17 mouse cellular contexts compared by ENCODE assay signal in the genomic region with DNA sequence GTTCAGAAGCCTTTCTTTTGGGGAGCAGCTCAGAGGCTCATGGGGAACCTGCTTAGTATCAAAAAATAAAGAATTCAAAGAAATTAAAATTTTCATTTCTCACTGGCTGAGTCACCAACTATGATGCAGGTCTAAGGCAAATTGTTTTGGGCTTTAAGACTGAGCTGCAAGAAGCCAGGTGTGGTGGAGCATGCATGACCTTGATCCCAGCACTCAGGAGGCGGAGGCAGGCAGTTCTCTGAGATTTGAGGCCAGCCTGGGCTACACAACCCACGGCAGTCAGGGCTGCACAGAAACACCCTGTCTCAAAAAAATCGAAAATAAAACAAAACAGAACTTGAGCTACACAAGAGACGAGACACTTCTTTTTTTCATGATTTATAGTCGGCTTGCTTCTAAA. TPM values are rescaled to one million over a fixed set of nuclear protein-coding genes. Genes with fewer than 3 reads are reported as not detected.
DNase-seq lines count a peak whose midpoint lies in the region; ATAC-seq and TF ChIP-seq lines count a peak whose summit lies in the region.
"Had no signal": no experiment of that assay in that cellular context is flagged by ENCODE, and none has a peak within 500 bp of the region (broad histone marks: within the 10 kb centered on the region; RNA-seq: fewer than 3 reads in every experiment).

No protein-coding gene starts in this region.

- H3K27ac ChIP-seq in forebrain, embryonic 15.5 days (replicated peaks): 0 out of 2 replicates have a peak overlapping the region, but pooled peaks have one; percentile 64
- no peak overlapping the region for H3K27ac ChIP-seq in forebrain, embryonic 13.5 days
- peak overlapping the region; percentile 13; the same call in 1 of the 2 replicates for H3K27ac ChIP-seq in kidney, adult 2 months (ENCODE audit: insufficient read depth, low read depth, low read length)
- H3K27ac ChIP-seq: embryonic facial prominence, embryonic 10.5 days; embryonic facial prominence, embryonic 12.5 days had no signal

- H3K9me3 ChIP-seq in forebrain, embryonic 15.5 days: no peaks in the 10 kb centered on the region
- no peaks in the 10 kb centered on the region for H3K9me3 ChIP-seq in forebrain, embryonic 13.5 days (replicated peaks)
- H3K9me3 ChIP-seq: embryonic facial prominence, embryonic 10.5 days; embryonic facial prominence, embryonic 12.5 days; G1E had no signal

- H3K27me3 ChIP-seq in forebrain, embryonic 15.5 days: no peaks in the 10 kb centered on the region
- H3K27me3 ChIP-seq in forebrain, embryonic 13.5 days: no peaks in the 10 kb centered on the region
- H3K27me3 ChIP-seq in kidney, adult 2 months (replicated peaks; ENCODE audit: control insufficient read depth, insufficient read depth, low read length): no peaks in the 10 kb centered on the region
- H3K27me3 ChIP-seq: CH12.LX; embryonic facial prominence, embryonic 12.5 days had no signal

- WGBS in forebrain, embryonic 15.5 days: 81% methylated on average over 5 of the region's 5 CpGs
- 85% methylated on average over 5 of the region's 5 CpGs for WGBS in forebrain, embryonic 13.5 days
- WGBS in kidney, adult 2 months: 44% methylated on average over 5 of the region's 5 CpGs

- DNase-seq in heart, adult 11 months: peak; percentile 76
- DNase-seq in heart, adult 8-10 months (ENCODE audit: low spot score): no peak
- peak; percentile 11 for DNase-seq in kidney, adult 2 months
- no peak for DNase-seq in kidney, adult 11 months
- DNase-seq: adrenal gland, adult 8-10 months; adrenal gland, postnatal 14 days; B cell, adult 2 months had no signal

- no peaks in the 10 kb centered on the region for H3K36me3 ChIP-seq in forebrain, embryonic 15.5 days
- no peaks in the 10 kb centered on the region; the same call in 1 of the 2 replicates for H3K36me3 ChIP-seq in forebrain, embryonic 13.5 days (ENCODE audit: poor library complexity, severe bottlenecking)
- no peaks in the 10 kb centered on the region for H3K36me3 ChIP-seq in kidney, adult 2 months (ENCODE audit: control insufficient read depth, insufficient read depth, low read length)
- H3K36me3 ChIP-seq: embryonic facial prominence, embryonic 10.5 days; embryonic facial prominence, embryonic 12.5 days; G1E had no signal

- H3K4me1 ChIP-seq in forebrain, embryonic 15.5 days: peaks cover 22% of the 10 kb centered on the region
- peaks cover 8% of the 10 kb centered on the region; the same call in 1 of the 2 replicates for H3K4me1 ChIP-seq in forebrain, embryonic 13.5 days
- H3K4me1 ChIP-seq in kidney, adult 2 months (ENCODE audit: control insufficient read depth, insufficient read depth, low read length): no peaks in the 10 kb centered on the region
- H3K4me1 ChIP-seq: embryonic facial prominence, embryonic 10.5 days; embryonic facial prominence, embryonic 12.5 days had no signal

- TF ChIP-seq CTCF in kidney, adult 2 months (conservative IDR thresholded peaks at IDR 0.05; ENCODE audit: insufficient read depth, insufficient read length, low read depth, low read length): no peak

- no peak for ATAC-seq in forebrain, embryonic 15.5 days (replicated peaks)
- no peak for ATAC-seq in forebrain, embryonic 13.5 days
- ATAC-seq: activated CD4-positive, CD25-positive, alpha-beta regulatory T cell, adult 4 months; CD4-positive, CD25-positive, alpha-beta regulatory T cell, adult 4 months; forebrain, embryonic 14.5 days; Patski had no signal

- TF ChIP-seq POLR2A in kidney, adult 2 months (IDR thresholded peaks at IDR 0.05; ENCODE audit: low read depth, low read length): no peak

- H3K4me2 ChIP-seq in forebrain, embryonic 15.5 days (replicated peaks): no peak overlapping the region
- no peak overlapping the region for H3K4me2 ChIP-seq in forebrain, embryonic 13.5 days
- H3K4me2 ChIP-seq: embryonic facial prominence, embryonic 12.5 days had no signal

- H3K9ac ChIP-seq in forebrain, embryonic 15.5 days (replicated peaks): no peak overlapping the region
- H3K9ac ChIP-seq in forebrain, embryonic 13.5 days: no peak overlapping the region
- H3K9ac ChIP-seq: embryonic facial prominence, embryonic 12.5 days had no signal

- no peak overlapping the region for H3K4me3 ChIP-seq in forebrain, embryonic 15.5 days
- no peak overlapping the region for H3K4me3 ChIP-seq in forebrain, embryonic 13.5 days
- no peak overlapping the region for H3K4me3 ChIP-seq in kidney, adult 2 months (ENCODE audit: insufficient read depth, low read depth, low read length)
- H3K4me3 ChIP-seq: embryonic facial prominence, embryonic 10.5 days; embryonic facial prominence, embryonic 12.5 days had no signal

RNA-seq across cellular contexts. Expression of a gene that starts 38.8 kb away (rescaled TPM):
- polyA plus RNA-seq in forebrain, embryonic 15.5 days (2015; fragmentation: Nextera tagmentation; extraction: Ambion mirVana): 26.3 and 26.4 TPM in 2 replicates
- 16.8 and 17.4 TPM in 2 replicates for polyA plus RNA-seq in forebrain, embryonic 13.5 days (2015; fragmentation: Nextera tagmentation; extraction: Ambion mirVana)
- total RNA-seq in heart, adult 8-10 months (2022): 1 to 10 TPM; 3.7 to 7.1 (median 5.3) TPM
- 0.62 and 0.70 TPM in 2 replicates for polyA plus RNA-seq in kidney, adult 2 months (2012; rRNA removed)
- polyA plus RNA-seq: G1E had no signal

Comparison
In these comparisons a context has a peak if more than half of its experiments do, and no peak if none do; other contexts are left out.
1. DNase-seq: peak in heart, adult 11 months (single experiment) and kidney, adult 2 months (single experiment); none in heart, adult 8-10 months (single experiment) and kidney, adult 11 months (single experiment).
2. RNA of a gene that starts 38.8 kb away (polyA plus RNA-seq): 26.3 to 26.4 TPM in forebrain, embryonic 15.5 days and 16.8 to 17.4 TPM in forebrain, embryonic 13.5 days; 0.62 to 0.70 TPM in kidney, adult 2 months; every median in the first group is over 10 times any median in the second.